Mouse (Mus musculus): ENCODE data around the gene Kdm5d.

The Kdm5d gene

GRCm38 (mm10) chrY:897393-898227, at the start of gene Kdm5d:
TSS of gene Kdm5d (plus strand) at chrY:897788.
- ATAC-seq (ENCODE audit: insufficient number of reproducible peaks, low FRiP score, low TSS enrichment): no peak

- ATAC-seq (ENCODE audit: insufficient number of reproducible peaks, low FRiP score, low TSS enrichment): no peak
Observed at GRCm38 (mm10) chrY:872404-872803, 25.2 kb upstream of the Kdm5d start.

GRCm38 (mm10) chrY:872855-873549, 24.6 kb upstream of the Kdm5d start:
- ATAC-seq (ENCODE audit: insufficient number of reproducible peaks, low FRiP score, low TSS enrichment): no peak

Data from cerebellum, adult (tissue).